Mouse (Mus musculus): Measurements from ENCODE around the gene Apbb2. TPM values are rescaled to one million over a fixed set of nuclear protein-coding genes. Genes with fewer than 3 reads are reported as not detected.

Apbb2 gene
- polyA plus RNA-seq (2014; fragmentation: Nextera tagmentation; extraction: Ambion mirVana): 35.8 and 39.3 TPM in 2 replicates

DNA sequence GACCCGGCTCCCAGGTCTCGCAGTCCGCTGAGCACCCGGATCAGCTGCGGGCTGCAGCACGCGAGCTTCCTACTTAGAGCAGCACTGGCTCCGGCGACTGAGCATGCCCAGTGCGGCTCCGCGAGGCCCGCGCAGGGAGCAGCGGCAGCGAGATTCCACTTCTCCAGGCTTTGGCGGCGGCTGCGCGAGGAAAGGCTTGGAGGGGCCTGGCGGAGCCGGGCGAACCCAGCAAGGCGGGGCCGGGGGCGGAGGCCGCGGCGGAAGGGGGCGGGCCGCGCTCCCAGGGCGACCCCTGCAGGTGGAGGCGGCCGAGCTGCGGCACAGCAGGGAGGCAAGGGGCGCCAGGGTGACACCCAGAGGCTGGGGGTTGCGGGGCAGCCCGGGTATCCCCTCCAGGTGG, at the start of gene Apbb2:
Apbb2 (minus strand) TSS at position 188 of the 400 bp plus-strand sequence.
- DNase-seq (ENCODE audit: low spot score): peak; percentile 93
- no peaks in the 10 kb centered on the region for H3K9me3 ChIP-seq (ENCODE audit: control insufficient read depth, low read length)
- H3K4me1 ChIP-seq (replicated peaks; ENCODE audit: control insufficient read depth, insufficient read depth, low read length): peaks cover 8% of the 10 kb centered on the region; the same call in 1 of the 2 replicates
- H3K9ac ChIP-seq (ENCODE audit: low read length): peak within 1 kb of the TSS; percentile 82
- peak within 1 kb of the TSS; percentile 95 for H3K27ac ChIP-seq (ENCODE audit: low read depth)
- peak; percentile 95 for ATAC-seq (replicated peaks; ENCODE audit: low FRiP score, low TSS enrichment, low read depth)
- peak within 1 kb of the TSS; percentile 53 for H3K4me2 ChIP-seq (ENCODE audit: low read length)
- 0% methylated on average over 28 of the region's 39 CpGs for WGBS
- no peaks in the 10 kb centered on the region; the same call in 1 of the 2 replicates for H3K27me3 ChIP-seq (replicated peaks; ENCODE audit: control insufficient read depth, insufficient read depth, low read length)
- H3K36me3 ChIP-seq (ENCODE audit: control insufficient read depth, insufficient read depth, low read length): no peaks in the 10 kb centered on the region
- H3K4me3 ChIP-seq (ENCODE audit: low read depth, low read length): peak within 1 kb of the TSS; percentile 88

DNA sequence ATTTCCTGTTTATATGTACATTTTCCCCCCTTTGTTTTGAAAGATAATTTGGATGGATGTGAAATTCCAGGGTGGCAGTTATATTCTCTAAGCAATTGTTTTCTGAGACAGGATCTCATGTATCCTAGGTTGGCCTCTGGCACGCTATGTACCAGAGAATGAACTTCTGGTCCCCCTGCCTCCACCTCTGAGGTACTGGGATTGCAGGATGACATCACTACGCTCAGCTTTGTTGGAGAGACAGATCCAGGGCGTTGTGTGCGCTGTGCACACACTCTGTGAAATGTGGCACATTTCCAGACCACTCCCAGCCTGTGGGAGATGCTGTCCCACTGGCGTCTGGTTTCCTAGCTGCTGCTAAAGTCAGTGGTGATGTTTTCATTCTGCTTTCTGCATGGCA, 35.6 kb upstream of the Apbb2 start:
- Histone ChIP-seq H3K9ac (ENCODE audit: low read length) (no peak overlapping the region), H3K4me1 (replicated peaks; ENCODE audit: control insufficient read depth, insufficient read depth, low read length) (no peaks in the 10 kb centered on the region), H3K27ac (ENCODE audit: low read depth) (peak overlapping the region; percentile 1; the same call in 1 of the 2 replicates), H3K36me3 (ENCODE audit: control insufficient read depth, insufficient read depth, low read length) (no peaks in the 10 kb centered on the region), H3K27me3 (replicated peaks; ENCODE audit: control insufficient read depth, insufficient read depth, low read length) (no peaks in the 10 kb centered on the region), H3K4me2 (ENCODE audit: low read length) (no peak overlapping the region), H3K4me3 (ENCODE audit: low read depth, low read length) (no peak overlapping the region), H3K9me3 (ENCODE audit: control insufficient read depth, low read length) (no peaks in the 10 kb centered on the region)
- DNase-seq (ENCODE audit: low spot score) (peak; percentile 61), ATAC-seq (replicated peaks; ENCODE audit: low FRiP score, low TSS enrichment, low read depth) (no peak)
- WGBS: 38% methylated on average over 5 of the region's 5 CpGs

- Histone ChIP-seq H3K9me3 (ENCODE audit: control insufficient read depth, low read length) (no peaks in the 10 kb centered on the region), H3K4me1 (replicated peaks; ENCODE audit: control insufficient read depth, insufficient read depth, low read length) (no peaks in the 10 kb centered on the region), H3K4me2 (ENCODE audit: low read length) (no peak overlapping the region), H3K4me3 (ENCODE audit: low read depth, low read length) (no peak overlapping the region), H3K9ac (ENCODE audit: low read length) (no peak overlapping the region), H3K27ac (ENCODE audit: low read depth) (no peak overlapping the region), H3K27me3 (replicated peaks; ENCODE audit: control insufficient read depth, insufficient read depth, low read length) (no peaks in the 10 kb centered on the region), H3K36me3 (ENCODE audit: control insufficient read depth, insufficient read depth, low read length) (no peaks in the 10 kb centered on the region)
- no peak for ATAC-seq (replicated peaks; ENCODE audit: low FRiP score, low TSS enrichment, low read depth)
- 65% methylated on average over 7 of the region's 7 CpGs for WGBS
- DNase-seq (ENCODE audit: low spot score): no peak
Measured at GRCm38 (mm10) chr5:66647504-66647903, 28.9 kb upstream of the Apbb2 start.

GRCm38 (mm10) chr5:66643260-66643659, 24.7 kb upstream of the Apbb2 start:
- Histone ChIP-seq H3K9me3 (ENCODE audit: control insufficient read depth, low read length) (0 out of 2 replicates have a peak, but pooled peaks cover 2% of the 10 kb centered on the region), H3K27me3 (replicated peaks; ENCODE audit: control insufficient read depth, insufficient read depth, low read length) (no peaks in the 10 kb centered on the region), H3K4me2 (ENCODE audit: low read length) (no peak overlapping the region), H3K36me3 (ENCODE audit: control insufficient read depth, insufficient read depth, low read length) (no peaks in the 10 kb centered on the region), H3K4me1 (replicated peaks; ENCODE audit: control insufficient read depth, insufficient read depth, low read length) (no peaks in the 10 kb centered on the region), H3K9ac (ENCODE audit: low read length) (no peak overlapping the region), H3K27ac (ENCODE audit: low read depth) (no peak overlapping the region), H3K4me3 (ENCODE audit: low read depth, low read length) (no peak overlapping the region)
- 88% methylated on average over 5 of the region's 5 CpGs for WGBS
- no peak for ATAC-seq (replicated peaks; ENCODE audit: low FRiP score, low TSS enrichment, low read depth)
- DNase-seq (ENCODE audit: low spot score): no peak

GRCm38 (mm10) chr5:66642156-66642555, 23.6 kb upstream of the Apbb2 start:
- 84% methylated on average over 4 of the region's 4 CpGs for WGBS
- 0 out of 2 replicates have a peak, but pooled peaks cover 2% of the 10 kb centered on the region for H3K9me3 ChIP-seq (ENCODE audit: control insufficient read depth, low read length)
- no peak overlapping the region for H3K4me3 ChIP-seq (ENCODE audit: low read depth, low read length)
- H3K4me1 ChIP-seq (replicated peaks; ENCODE audit: control insufficient read depth, insufficient read depth, low read length): no peaks in the 10 kb centered on the region
- no peak overlapping the region for H3K4me2 ChIP-seq (ENCODE audit: low read length)
- no peak overlapping the region for H3K27ac ChIP-seq (ENCODE audit: low read depth)
- DNase-seq (ENCODE audit: low spot score): no peak
- H3K27me3 ChIP-seq (replicated peaks; ENCODE audit: control insufficient read depth, insufficient read depth, low read length): no peaks in the 10 kb centered on the region
- H3K9ac ChIP-seq (ENCODE audit: low read length): no peak overlapping the region
- no peak for ATAC-seq (replicated peaks; ENCODE audit: low FRiP score, low TSS enrichment, low read depth)
- H3K36me3 ChIP-seq (ENCODE audit: control insufficient read depth, insufficient read depth, low read length): no peaks in the 10 kb centered on the region

DNA sequence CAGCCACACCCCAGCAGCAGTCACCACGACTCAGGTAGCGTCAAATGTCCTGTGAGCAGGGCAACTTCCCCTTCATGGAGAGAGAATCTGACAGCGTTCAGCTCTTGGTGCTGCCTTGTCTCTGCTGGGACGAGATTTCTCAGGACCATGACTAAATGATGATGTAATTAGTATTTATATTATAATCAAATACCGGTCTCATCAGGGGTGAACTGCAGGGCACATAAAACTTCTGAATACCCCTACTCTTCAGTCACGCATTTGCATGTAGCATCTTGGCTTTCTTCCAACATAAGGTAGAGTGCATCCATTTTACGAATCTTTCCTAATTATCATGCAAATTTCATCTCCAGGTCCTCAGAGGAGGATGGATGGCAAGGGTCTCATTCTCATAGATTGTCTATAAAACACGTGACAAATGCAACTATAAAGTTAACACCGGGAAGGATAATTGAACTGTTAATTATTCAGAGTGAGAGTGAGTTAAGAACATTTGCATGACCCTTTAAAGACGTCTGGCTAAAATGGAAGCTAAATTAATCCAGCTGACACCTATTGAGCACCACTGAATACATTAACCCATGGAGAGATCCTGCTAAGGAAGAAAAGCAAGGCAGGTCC, 17.0 kb upstream of the Apbb2 start:
- 61% methylated on average over 10 of the region's 10 CpGs for WGBS

DNA sequence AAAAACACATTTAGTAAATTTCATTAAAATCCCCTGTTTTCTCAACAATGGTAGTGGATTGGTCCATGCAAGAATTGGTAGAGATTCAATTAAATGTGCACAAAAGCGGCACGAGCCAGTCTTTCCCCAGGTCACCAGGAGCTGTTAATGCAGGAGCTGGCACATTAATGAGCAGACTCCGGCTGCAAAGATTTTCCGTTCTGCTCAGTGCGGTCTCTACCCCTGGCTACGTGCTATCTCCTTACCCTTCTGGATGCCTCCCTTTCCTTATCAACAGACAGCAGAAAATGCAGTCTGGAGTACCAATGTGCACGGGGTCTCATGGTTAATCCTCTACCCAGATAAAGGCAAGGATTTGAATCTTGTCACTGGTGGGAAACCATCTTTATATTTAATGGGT, 9.2 kb upstream of the Apbb2 start:
- 71% methylated on average over 7 of the region's 7 CpGs for WGBS
- Histone ChIP-seq H3K36me3 (ENCODE audit: control insufficient read depth, insufficient read depth, low read length) (no peaks in the 10 kb centered on the region), H3K4me3 (ENCODE audit: low read depth, low read length) (no peak overlapping the region), H3K27me3 (replicated peaks; ENCODE audit: control insufficient read depth, insufficient read depth, low read length) (no peaks in the 10 kb centered on the region), H3K4me1 (replicated peaks; ENCODE audit: control insufficient read depth, insufficient read depth, low read length) (no peaks in the 10 kb centered on the region), H3K9ac (ENCODE audit: low read length) (no peak overlapping the region), H3K27ac (ENCODE audit: low read depth) (no peak overlapping the region), H3K4me2 (ENCODE audit: low read length) (no peak overlapping the region), H3K9me3 (ENCODE audit: control insufficient read depth, low read length) (no peaks in the 10 kb centered on the region)
- DNase-seq (ENCODE audit: low spot score) (no peak), ATAC-seq (replicated peaks; ENCODE audit: low FRiP score, low TSS enrichment, low read depth) (no peak)

More for the DNA sequence above, 17.0 kb upstream of the Apbb2 start:
- H3K36me3 ChIP-seq (ENCODE audit: control insufficient read depth, insufficient read depth, low read length): no peaks in the 10 kb centered on the region
- no peak overlapping the region for H3K4me2 ChIP-seq (ENCODE audit: low read length)
- no peaks in the 10 kb centered on the region for H3K27me3 ChIP-seq (replicated peaks; ENCODE audit: control insufficient read depth, insufficient read depth, low read length)
- H3K4me1 ChIP-seq (replicated peaks; ENCODE audit: control insufficient read depth, insufficient read depth, low read length): no peaks in the 10 kb centered on the region
- DNase-seq (ENCODE audit: low spot score): no peak
- H3K27ac ChIP-seq (ENCODE audit: low read depth): no peak overlapping the region
- ATAC-seq (replicated peaks; ENCODE audit: low FRiP score, low TSS enrichment, low read depth): no peak
- H3K9me3 ChIP-seq (ENCODE audit: control insufficient read depth, low read length): no peaks in the 10 kb centered on the region
- no peak overlapping the region for H3K4me3 ChIP-seq (ENCODE audit: low read depth, low read length)
- no peak overlapping the region for H3K9ac ChIP-seq (ENCODE audit: low read length)

DNA sequence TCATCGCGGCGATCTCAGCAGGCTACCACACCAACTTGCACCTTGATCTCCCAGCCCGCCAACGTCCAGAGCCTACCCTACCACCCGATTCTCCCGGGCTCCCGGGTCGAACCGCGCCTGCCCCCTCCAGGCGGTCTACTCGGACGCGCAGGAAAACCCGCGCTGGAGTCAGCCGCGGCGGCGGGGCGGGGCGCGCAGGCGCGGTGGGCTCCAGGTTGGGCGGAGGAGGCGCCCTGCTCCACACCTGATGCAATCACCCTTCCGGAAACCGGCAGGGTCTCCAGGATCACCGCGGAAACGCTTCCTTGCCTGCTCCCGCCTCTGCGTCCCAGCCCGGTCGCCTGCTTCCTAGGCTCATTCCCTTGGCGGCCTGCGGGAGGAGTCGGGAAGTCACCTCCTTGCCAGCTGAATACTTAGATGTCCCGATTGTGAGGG, 1.6 kb upstream of the Apbb2 start:
- Histone ChIP-seq H3K9ac (ENCODE audit: low read length) (peak overlapping the region; percentile 44), H3K4me3 (ENCODE audit: low read depth, low read length) (peak overlapping the region; percentile 48), H3K27ac (ENCODE audit: low read depth) (peak overlapping the region; percentile 62), H3K36me3 (ENCODE audit: control insufficient read depth, insufficient read depth, low read length) (no peaks in the 10 kb centered on the region), H3K27me3 (replicated peaks; ENCODE audit: control insufficient read depth, insufficient read depth, low read length) (no peaks in the 10 kb centered on the region; the same call in 1 of the 2 replicates), H3K9me3 (ENCODE audit: control insufficient read depth, low read length) (no peaks in the 10 kb centered on the region), H3K4me2 (ENCODE audit: low read length) (peak overlapping the region; percentile 47), H3K4me1 (replicated peaks; ENCODE audit: control insufficient read depth, insufficient read depth, low read length) (peaks cover 4% of the 10 kb centered on the region; the same call in 1 of the 2 replicates)
- DNase-seq (ENCODE audit: low spot score) (peak; percentile 90), ATAC-seq (replicated peaks; ENCODE audit: low FRiP score, low TSS enrichment, low read depth) (peak; percentile 73)
- under 1% methylated on average over 41 of the region's 41 CpGs for WGBS

DNA sequence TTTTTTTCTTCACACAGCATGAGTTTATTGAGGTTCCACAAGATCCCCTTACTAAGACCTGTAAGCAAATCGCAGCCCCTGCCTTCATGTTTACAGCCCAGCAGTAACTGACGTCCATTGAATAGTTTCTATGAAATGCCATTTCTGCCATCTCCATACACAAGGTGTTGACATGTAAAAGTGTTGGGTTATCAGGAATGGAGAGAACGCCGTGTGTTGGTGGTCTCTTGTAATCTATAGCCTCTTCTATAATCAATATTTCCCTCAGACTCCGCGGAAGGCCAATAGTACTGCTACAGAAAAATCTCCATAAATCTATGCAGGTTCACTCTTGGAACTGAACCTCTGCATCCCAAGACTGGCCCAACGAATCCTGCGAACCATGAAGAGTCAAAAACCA, 1.1 kb upstream of the Apbb2 start:
- 44% methylated on average over 8 of the region's 8 CpGs for WGBS

More for the DNA sequence above, 1.1 kb upstream of the Apbb2 start:
- no peaks in the 10 kb centered on the region for H3K36me3 ChIP-seq (ENCODE audit: control insufficient read depth, insufficient read depth, low read length)
- no peak for ATAC-seq (replicated peaks; ENCODE audit: low FRiP score, low TSS enrichment, low read depth)
- H3K4me1 ChIP-seq (replicated peaks; ENCODE audit: control insufficient read depth, insufficient read depth, low read length): peaks cover 4% of the 10 kb centered on the region; the same call in 1 of the 2 replicates
- H3K27ac ChIP-seq (ENCODE audit: low read depth): no peak overlapping the region
- no peaks in the 10 kb centered on the region for H3K9me3 ChIP-seq (ENCODE audit: control insufficient read depth, low read length)
- H3K4me3 ChIP-seq (ENCODE audit: low read depth, low read length): peak overlapping the region; percentile 48
- DNase-seq (ENCODE audit: low spot score): no peak
- no peaks in the 10 kb centered on the region; the same call in 1 of the 2 replicates for H3K27me3 ChIP-seq (replicated peaks; ENCODE audit: control insufficient read depth, insufficient read depth, low read length)
- H3K4me2 ChIP-seq (ENCODE audit: low read length): peak overlapping the region; percentile 47
- peak overlapping the region; percentile 44; the same call in 1 of the 2 replicates for H3K9ac ChIP-seq (ENCODE audit: low read length)
